Mouse (Mus musculus) E14TG2a.4 (cell line): Measurements from ENCODE around the gene Babam1.

ENCODE experiments used
- H3K27me3 ChIP-seq: 2 replicates; pipeline ENCODE4 v1.6.1; 2014; ENCODE audit warnings: low read length, control low read depth; ENCODE audit not compliant: insufficient read depth
- H3K36me3 ChIP-seq: 2 replicates; pipeline ENCODE4 v1.6.1; 2014; ENCODE audit warnings: low read length, control low read depth; ENCODE audit not compliant: insufficient read depth
- H3K4me1 ChIP-seq: replicated peaks from 2 replicates; pipeline ENCODE4 v1.6.1; 2014; ENCODE audit warnings: low read depth, low read length, control low read depth
- H3K4me3 ChIP-seq: replicated peaks from 2 replicates; pipeline ENCODE4 v1.5.1; 2014; ENCODE audit warnings: mild to moderate bottlenecking, low read length
- H3K9me3 ChIP-seq: 2 replicates; pipeline ENCODE4 v1.6.1; 2014; ENCODE audit warnings: low read length, control low read depth
- CTCF ChIP-seq: conservative IDR thresholded peaks from 2 replicates; pipeline ENCODE4 v1.5.1; 2014; ENCODE audit warnings: low read length
- NANOG ChIP-seq: IDR thresholded peaks from 2 replicates; pipeline ENCODE4 v1.6.1; 2014; ENCODE audit warnings: borderline replicate concordance, low read length, mixed read lengths
- POU5F1 ChIP-seq: IDR thresholded peaks from 2 replicates; pipeline ENCODE4 v1.6.1; 2014; ENCODE audit warnings: low read length, borderline replicate concordance

Babam1 gene

DNA sequence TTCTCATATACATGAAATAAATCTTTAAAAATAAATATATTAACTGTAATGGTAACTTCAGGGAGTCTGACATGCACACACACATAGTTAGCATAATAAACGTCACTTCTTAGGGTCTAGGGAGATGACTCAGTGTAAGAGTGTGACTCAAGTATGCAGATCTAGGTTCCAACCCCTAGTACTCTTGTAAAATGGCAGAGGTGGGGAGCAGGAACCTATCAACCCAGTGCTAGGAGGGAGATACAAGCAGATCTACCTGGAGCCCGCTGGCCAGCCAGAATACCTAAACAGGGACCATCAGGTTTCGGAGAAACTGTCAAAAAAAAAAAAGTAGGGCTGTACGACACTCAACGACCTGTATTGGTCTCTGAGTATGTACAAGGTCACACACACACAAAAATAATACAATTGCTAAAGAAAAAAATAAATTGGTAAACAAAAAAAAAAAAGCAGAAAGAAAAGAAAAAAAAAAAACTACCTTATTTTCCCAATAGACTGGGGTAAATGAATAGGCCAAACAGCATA is 25.9 kb upstream of the Babam1 start:
- H3K9me3 ChIP-seq = no peaks in the 10 kb centered on the region
- peaks cover 63% of the 10 kb centered on the region for H3K4me1 ChIP-seq
- peak overlapping the region; percentile 89 for H3K4me3 ChIP-seq
- H3K27me3 ChIP-seq = no peaks in the 10 kb centered on the region
- no peak for TF ChIP-seq NANOG
- no peak for TF ChIP-seq CTCF
- TF ChIP-seq POU5F1 = no peak
- peaks cover 56% of the 10 kb centered on the region for H3K36me3 ChIP-seq

DNA sequence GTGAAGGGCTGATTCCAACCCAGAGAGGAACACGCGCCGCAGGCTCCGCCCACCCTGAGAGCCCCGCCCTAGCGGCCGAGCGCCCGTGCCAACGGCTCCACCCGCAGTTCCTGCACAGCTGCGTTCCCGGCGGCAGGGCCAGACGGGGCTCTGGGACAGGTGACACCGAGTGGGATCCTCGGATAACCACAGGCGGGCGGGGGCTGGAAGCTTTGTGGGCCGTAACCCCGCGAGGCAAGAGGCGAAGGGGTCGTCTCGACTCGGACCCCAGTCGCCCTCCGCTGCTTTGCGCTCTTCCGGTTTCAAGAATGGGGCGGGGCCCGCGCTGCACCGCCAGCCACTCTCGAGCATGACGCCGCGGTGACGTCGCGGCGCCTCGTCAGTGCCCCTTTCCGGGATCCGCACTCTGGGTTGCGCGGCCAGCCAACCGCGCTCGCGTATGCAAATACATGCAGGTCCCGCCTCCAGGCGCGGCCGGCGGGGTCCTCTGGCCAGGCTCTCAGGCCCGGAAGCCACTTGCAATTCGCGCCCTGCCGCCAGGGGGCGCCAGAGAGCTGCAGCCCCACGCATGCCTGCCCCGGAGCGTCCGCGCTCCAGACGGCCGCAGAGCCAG is 25.3 kb upstream of the Babam1 start, which contains the start of gene Ocel1:
Gene Ocel1, plus strand, starts transcription at position 63 of the 613 bp plus-strand sequence.
- peaks cover 5% of the 10 kb centered on the region for H3K27me3 ChIP-seq
- peaks cover 57% of the 10 kb centered on the region for H3K36me3 ChIP-seq
- H3K4me1 ChIP-seq = peaks cover 60% of the 10 kb centered on the region
- TF ChIP-seq POU5F1 = no peak
- peak within 1 kb of the TSS; percentile 89 for H3K4me3 ChIP-seq
- no peaks in the 10 kb centered on the region for H3K9me3 ChIP-seq

DNA sequence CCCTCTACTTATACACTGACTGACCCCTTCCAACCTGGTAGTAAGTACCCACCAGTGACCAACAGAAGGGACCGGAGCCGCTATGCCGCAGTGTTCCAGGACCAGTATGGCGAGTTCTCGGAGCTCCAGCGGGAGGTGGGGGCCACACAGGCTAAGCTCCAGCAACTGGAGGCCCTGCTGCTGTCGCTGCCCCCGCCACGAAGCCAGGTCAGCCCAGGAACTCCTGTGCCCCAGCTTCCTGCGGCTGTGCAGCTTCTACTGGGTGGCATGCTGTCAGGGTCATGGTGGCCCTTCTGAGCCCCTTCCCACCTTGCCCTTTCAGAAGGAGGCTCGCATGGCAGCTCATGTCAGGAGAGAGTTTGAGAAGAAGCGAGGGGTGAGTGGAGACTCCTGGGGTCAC is 24.2 kb upstream of the Babam1 start:
- no peak for TF ChIP-seq POU5F1
- TF ChIP-seq CTCF = no peak
- no peak for TF ChIP-seq NANOG
- peaks cover 68% of the 10 kb centered on the region for H3K4me1 ChIP-seq
- peaks cover 68% of the 10 kb centered on the region for H3K36me3 ChIP-seq
- H3K27me3 ChIP-seq = peaks cover 16% of the 10 kb centered on the region
- no peaks in the 10 kb centered on the region for H3K9me3 ChIP-seq
- peak overlapping the region; percentile 29; the same call in 1 of the 2 replicates for H3K4me3 ChIP-seq

DNA sequence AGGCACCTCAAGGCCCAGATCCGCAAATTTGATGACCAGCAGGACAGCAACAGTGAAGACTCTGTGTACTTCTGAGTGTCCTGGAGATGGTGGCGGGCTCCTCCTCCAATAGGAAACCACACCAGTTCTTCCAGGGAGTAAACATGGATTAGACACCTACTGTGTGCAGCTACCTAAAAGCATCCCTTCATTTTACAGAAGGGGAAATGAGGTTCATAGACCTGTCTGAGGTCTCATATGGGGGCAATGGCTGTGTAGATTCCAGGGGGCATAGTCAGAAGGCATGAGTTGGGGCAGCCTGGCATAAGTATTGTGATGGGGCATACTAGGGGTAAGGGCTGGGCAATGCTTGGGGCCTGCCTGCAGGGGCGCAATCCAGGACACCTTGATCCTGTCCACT is 23.7 kb upstream of the Babam1 start:
- H3K4me1 ChIP-seq = peaks cover 63% of the 10 kb centered on the region
- no peak overlapping the region for H3K4me3 ChIP-seq
- no peaks in the 10 kb centered on the region for H3K9me3 ChIP-seq
- peaks cover 22% of the 10 kb centered on the region for H3K27me3 ChIP-seq
- no peak for TF ChIP-seq NANOG
- H3K36me3 ChIP-seq = peaks cover 69% of the 10 kb centered on the region

DNA sequence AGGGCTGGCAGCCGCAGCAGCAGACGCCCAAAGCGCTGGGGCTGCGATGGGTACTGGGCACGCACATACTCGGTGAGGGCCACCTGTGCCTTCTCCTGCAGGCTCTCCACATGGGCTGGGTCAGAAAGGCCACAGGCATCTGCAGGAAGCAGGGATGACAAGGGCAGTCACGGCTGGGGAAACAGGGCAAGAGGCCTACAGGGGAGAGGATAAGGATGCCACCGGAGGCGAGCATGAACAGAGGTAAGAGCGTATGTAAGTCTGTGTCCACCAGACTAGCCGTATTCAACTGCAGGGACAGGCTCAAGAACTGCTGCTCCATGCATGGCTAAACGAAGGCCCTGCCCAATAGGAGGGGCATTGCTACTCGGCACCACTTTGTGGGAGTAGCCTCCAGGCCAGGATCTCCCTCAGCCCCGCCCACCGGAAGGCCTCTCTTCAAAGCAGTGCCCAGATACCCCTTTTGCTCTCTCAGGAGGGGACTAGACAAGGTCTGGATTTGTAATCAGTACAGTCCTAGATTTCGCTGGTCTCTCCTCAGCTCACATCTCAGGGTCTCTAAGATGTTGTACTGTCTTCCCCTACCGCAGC is 21.9 kb upstream of the Babam1 start:
- H3K9me3 ChIP-seq = no peaks in the 10 kb centered on the region
- TF ChIP-seq CTCF = no peak
- TF ChIP-seq NANOG = no peak
- TF ChIP-seq POU5F1 = no peak
- H3K4me3 ChIP-seq = peak overlapping the region; percentile 74; the same call in 1 of the 2 replicates
- H3K36me3 ChIP-seq = peaks cover 66% of the 10 kb centered on the region
- peaks cover 38% of the 10 kb centered on the region for H3K27me3 ChIP-seq
- peaks cover 62% of the 10 kb centered on the region for H3K4me1 ChIP-seq

DNA sequence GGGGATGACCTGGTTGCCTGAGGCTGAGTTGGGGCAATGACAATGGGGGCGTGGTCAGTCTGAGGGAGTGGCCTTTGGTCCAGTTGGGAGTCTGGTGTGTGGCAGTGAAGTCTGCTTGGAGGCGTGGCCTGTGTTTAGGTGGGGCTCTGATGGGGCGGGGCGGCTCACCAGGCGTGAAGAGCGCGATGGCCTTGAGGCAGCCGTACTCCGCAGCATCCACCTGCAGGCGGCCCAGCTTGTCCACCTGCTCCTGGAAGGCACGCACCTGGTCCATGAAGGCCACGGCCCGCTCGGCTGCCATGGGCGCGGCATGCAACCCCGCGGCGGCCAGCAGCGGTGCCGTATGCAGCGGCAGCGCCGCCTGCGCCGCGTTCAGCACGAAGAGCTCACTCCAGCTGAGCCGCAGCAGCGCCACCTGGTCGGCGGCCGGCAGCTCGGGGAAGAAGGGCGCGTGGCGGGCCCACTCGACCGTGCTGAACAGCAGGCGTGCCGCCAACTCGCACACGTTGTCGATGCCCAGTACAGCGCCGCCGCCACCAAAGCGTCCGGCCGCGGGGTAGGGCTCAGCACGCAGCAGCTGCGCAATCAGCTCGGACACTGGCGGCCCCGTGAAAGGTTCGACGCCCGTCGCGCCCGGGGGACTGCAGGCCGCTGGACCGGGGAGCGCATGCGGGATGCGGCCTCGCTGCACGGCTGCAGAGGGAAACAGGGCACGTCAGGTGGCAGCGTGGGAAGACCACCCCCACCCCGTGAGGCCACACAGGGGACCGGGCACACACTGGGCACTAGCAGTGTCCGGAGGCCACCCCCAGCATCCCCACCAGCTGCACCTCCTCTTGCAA is 20.9 kb upstream of the Babam1 start:
- Histone ChIP-seq H3K4me3 (peak overlapping the region; percentile 74), H3K4me1 (peaks cover 67% of the 10 kb centered on the region), H3K27me3 (peaks cover 49% of the 10 kb centered on the region), H3K9me3 (no peaks in the 10 kb centered on the region), H3K36me3 (peaks cover 63% of the 10 kb centered on the region)
- TF ChIP-seq CTCF (no peak), NANOG (no peak), POU5F1 (no peak)

DNA sequence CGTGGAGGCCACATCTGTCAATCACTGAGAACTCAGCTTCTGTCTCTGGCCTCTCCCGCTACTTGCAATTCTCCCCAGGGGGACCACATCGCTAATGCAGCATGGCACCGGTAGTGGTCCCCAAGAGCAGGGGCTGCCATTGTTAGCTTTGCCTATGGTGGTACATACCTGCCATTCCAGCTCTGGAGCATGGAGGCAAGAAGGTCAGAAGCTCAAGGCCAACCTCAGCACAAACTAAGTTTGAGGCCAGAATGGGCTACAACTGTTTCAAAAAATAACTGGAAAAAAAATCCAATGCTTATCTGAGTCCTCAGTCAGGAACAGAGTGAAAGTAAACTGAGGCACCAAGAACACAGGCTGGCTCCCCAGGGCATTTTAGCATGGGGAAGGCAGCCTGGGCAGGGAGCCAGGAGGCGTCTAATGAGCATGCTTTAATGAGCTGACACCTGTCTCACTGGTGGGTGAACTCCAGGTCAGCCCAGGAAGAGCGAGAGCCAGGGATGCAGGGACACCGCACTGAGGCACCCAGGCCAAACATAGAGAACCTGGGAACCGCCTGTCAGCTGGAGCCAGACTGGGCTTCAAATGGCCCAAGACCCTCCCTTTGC is 20.1 kb upstream of the Babam1 start:
- Histone ChIP-seq H3K9me3 (no peaks in the 10 kb centered on the region), H3K36me3 (peaks cover 63% of the 10 kb centered on the region), H3K4me1 (peaks cover 66% of the 10 kb centered on the region), H3K4me3 (peak overlapping the region; percentile 74), H3K27me3 (peaks cover 50% of the 10 kb centered on the region)
- TF ChIP-seq POU5F1 = no peak
- TF ChIP-seq CTCF = no peak
- no peak for TF ChIP-seq NANOG

DNA sequence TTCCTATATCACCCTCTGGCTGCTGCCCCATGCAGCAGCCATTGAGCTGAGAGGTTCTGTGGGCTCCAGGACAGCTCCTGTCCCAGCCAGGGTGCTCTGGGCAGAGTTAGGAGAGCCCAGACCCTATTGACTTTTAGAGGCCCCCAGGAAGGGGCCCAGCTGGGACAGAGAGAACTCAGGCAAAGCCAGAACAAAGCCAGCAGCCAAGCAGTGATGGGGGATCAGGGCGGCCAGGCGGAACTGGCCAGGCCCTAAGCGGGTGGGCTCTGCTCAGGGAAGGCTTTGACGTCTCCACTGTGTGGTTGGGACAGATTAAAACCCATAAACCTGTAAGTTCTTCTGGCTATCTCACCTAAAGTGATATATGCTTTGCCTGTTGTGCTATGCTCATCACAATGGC is 17.7 kb upstream of the Babam1 start:
- no peak for TF ChIP-seq NANOG
- H3K9me3 ChIP-seq = no peaks in the 10 kb centered on the region
- peaks cover 50% of the 10 kb centered on the region for H3K27me3 ChIP-seq
- H3K36me3 ChIP-seq = peaks cover 46% of the 10 kb centered on the region
- H3K4me3 ChIP-seq = 0 out of 2 replicates have a peak overlapping the region, but pooled peaks have one; percentile 93
- peaks cover 73% of the 10 kb centered on the region for H3K4me1 ChIP-seq
